8 mouse cellular contexts compared by ENCODE assay signal in genomic region chr8:100942680-100943427, GRCm38 (mm10).
A peak's percentile ranks its signal among the peaks of the same experiment; 100 is the strongest.
DNase-seq lines count a peak whose midpoint lies in the region; ATAC-seq and TF ChIP-seq lines count a peak whose summit lies in the region.

No protein-coding gene starts in this region.

- no peak overlapping the region for H3K4me3 ChIP-seq in kidney, postnatal 0 days (replicated peaks; ENCODE audit: low read depth, low read length)
- H3K4me3 ChIP-seq in kidney, embryonic 15.5 days (replicated peaks) = no peak overlapping the region
- H3K4me3 ChIP-seq in cortical plate, adult 2 months (ENCODE audit: insufficient read depth, low read length) = no peak overlapping the region; the same call in 1 of the 2 replicates

- peak; percentile 46 for TF ChIP-seq CTCF in kidney, postnatal 0 days (IDR thresholded peaks at IDR 0.05; ENCODE audit: low read depth)
- peak; percentile 51; the same call in 1 of the 2 replicates for TF ChIP-seq CTCF in cortical plate, adult 2 months (IDR thresholded peaks at IDR 0.05; ENCODE audit: extremely low read depth, insufficient read depth, low read length)

- intact Hi-C loops in heart, postnatal 10 days (cut with DNase I) = no loop called here

- peak; percentile 14 for DNase-seq in kidney, postnatal 0 days (ENCODE audit: low spot score)
- peak; percentile 59 to 66 for DNase-seq in layer of hippocampus, postnatal 10 days (ENCODE audit: low spot score in 2 of 2)
- peak; percentile 13 for DNase-seq in retina, postnatal 7 days (ENCODE audit: low read depth, low spot score)
- no peak for DNase-seq in heart, postnatal 10 days
- no peak for DNase-seq in spleen, postnatal 36 days (ENCODE audit: low spot score in 2 of 2)
- DNase-seq in thymus, postnatal 14 days = no peak

- no peak overlapping the region for H3K4me2 ChIP-seq in kidney, postnatal 0 days (ENCODE audit: low read length)
- no peak overlapping the region for H3K4me2 ChIP-seq in kidney, embryonic 15.5 days

- no peak overlapping the region for H3K27ac ChIP-seq in kidney, postnatal 0 days
- H3K27ac ChIP-seq in kidney, embryonic 15.5 days = no peak overlapping the region
- H3K27ac ChIP-seq in cortical plate, adult 2 months (ENCODE audit: insufficient read depth, low read length) = no peak overlapping the region

- H3K9ac ChIP-seq in kidney, postnatal 0 days (ENCODE audit: low read depth, low read length) = no peak overlapping the region
- H3K9ac ChIP-seq in kidney, embryonic 15.5 days = no peak overlapping the region

- ATAC-seq in kidney, postnatal 0 days (replicated peaks; ENCODE audit: low FRiP score, low read depth) = no peak
- ATAC-seq in kidney, embryonic 15.5 days (replicated peaks; ENCODE audit: low FRiP score) = no peak

- H3K9me3 ChIP-seq in kidney, postnatal 0 days (replicated peaks; ENCODE audit: low read length) = no peaks in the 10 kb centered on the region
- no peaks in the 10 kb centered on the region for H3K9me3 ChIP-seq in kidney, embryonic 15.5 days (replicated peaks)

- no peaks in the 10 kb centered on the region for H3K36me3 ChIP-seq in kidney, postnatal 0 days (ENCODE audit: insufficient read depth, low read length)
- no peaks in the 10 kb centered on the region for H3K36me3 ChIP-seq in kidney, embryonic 15.5 days

- no peaks in the 10 kb centered on the region for H3K27me3 ChIP-seq in kidney, postnatal 0 days (ENCODE audit: insufficient read depth, low read length)
- no peaks in the 10 kb centered on the region for H3K27me3 ChIP-seq in kidney, embryonic 15.5 days

- no peak for TF ChIP-seq POLR2A in cortical plate, adult 2 months (IDR thresholded peaks at IDR 0.05; ENCODE audit: extremely low read depth, insufficient read depth, low read length)

- 65% methylated on average over 6 of the region's 6 CpGs for WGBS in kidney, postnatal 0 days
- 69% methylated on average over 6 of the region's 6 CpGs for WGBS in kidney, embryonic 15.5 days

- no peaks in the 10 kb centered on the region for H3K4me1 ChIP-seq in kidney, postnatal 0 days (replicated peaks; ENCODE audit: insufficient read depth, low read length)
- H3K4me1 ChIP-seq in kidney, embryonic 15.5 days = no peaks in the 10 kb centered on the region
- H3K4me1 ChIP-seq in cortical plate, adult 2 months (ENCODE audit: control insufficient read depth, insufficient read depth, low read length) = no peaks in the 10 kb centered on the region

Comparison
In these comparisons a context has a peak if more than half of its experiments do, and no peak if none do; other contexts are left out.
1. DNase-seq: peak in kidney, postnatal 0 days (single experiment), layer of hippocampus, postnatal 10 days (2 of 2) and retina, postnatal 7 days (single experiment); none in heart, postnatal 10 days (0 of 2), spleen, postnatal 36 days (0 of 2) and thymus, postnatal 14 days (single experiment).